Mouse (Mus musculus) heart, embryonic 14.5 days (tissue): ENCODE measurements around the gene Dctn3. TPM values are rescaled to one million over a fixed set of nuclear protein-coding genes. Genes with fewer than 3 reads are reported as not detected.
A peak's percentile ranks its signal among the peaks of the same experiment; 100 is the strongest.
"Not testable (repeated sequence)": the region's sequence is repeated elsewhere in the genome, so short reads cannot be mapped to it uniquely, and the experiment has no call there.

ENCODE experiments used
- ATAC-seq: fragments of 200-750 bp; cut with Nextera tagmentation; 2 replicates; pipeline ENCODE4 v1.8.0; 2017; ENCODE audit warnings: low read depth, moderate TSS enrichment; ENCODE audit not compliant: insufficient number of reproducible peaks, insufficient read depth, low FRiP score
- H3K27ac ChIP-seq, 2 experiments: fragments of 200-500 bp in 1 of 2; fragments of 300-500 bp in 1 of 2; sonication (generic) in 1 of 2; replicated peaks in 1 of 2; 2 replicates each; pipeline ENCODE4 v1.5.1; 2012 to 2014; ENCODE audit warnings: low read depth in 2 of 2, low read length in 2 of 2, control low read depth in 1 of 2, mild to moderate bottlenecking in 1 of 2, mixed read lengths in 1 of 2; ENCODE audit not compliant: control insufficient read depth in 1 of 2, insufficient read depth in 1 of 2
- H3K27me3 ChIP-seq: fragments of 300-500 bp; sonication (generic); 2 replicates; pipeline ENCODE4 v1.6.1; 2014; ENCODE audit warnings: mild to moderate bottlenecking, low read length, control low read depth; ENCODE audit not compliant: control insufficient read depth, insufficient read depth
- H3K36me3 ChIP-seq: fragments of 300-500 bp; sonication (generic); 2 replicates; pipeline ENCODE4 v1.6.1; 2014; ENCODE audit warnings: mild to moderate bottlenecking, control low read depth, low read length, mixed read lengths; ENCODE audit not compliant: control insufficient read depth, insufficient read depth
- H3K4me1 ChIP-seq, 2 experiments: fragments of 200-500 bp in 1 of 2; fragments of 300-500 bp in 1 of 2; sonication (generic) in 1 of 2; 2 replicates each; pipeline ENCODE4 v1.6.1; 2012 to 2014; ENCODE audit warnings: low read length in 2 of 2, control low read depth in 1 of 2, mixed read lengths in 1 of 2; ENCODE audit not compliant: control insufficient read depth in 2 of 2, insufficient read depth in 2 of 2
- H3K4me2 ChIP-seq: fragments of 300-500 bp; sonication (generic); 2 replicates; pipeline ENCODE4 v1.6.1; 2014; ENCODE audit warnings: mild to moderate bottlenecking, low read length
- H3K4me3 ChIP-seq, 2 experiments: fragments of 200-500 bp in 1 of 2; fragments of 300-500 bp in 1 of 2; sonication (generic) in 1 of 2; 2 replicates each; pipeline ENCODE4 v1.5.1; 2012 to 2014; ENCODE audit warnings: low read length in 2 of 2, mild to moderate bottlenecking in 2 of 2, control low read depth in 1 of 2, low read depth in 1 of 2, moderate library complexity in 1 of 2; ENCODE audit not compliant: control insufficient read depth in 1 of 2, insufficient read depth in 1 of 2
- H3K9ac ChIP-seq: fragments of 300-500 bp; sonication (generic); 2 replicates; pipeline ENCODE4 v1.6.1; 2014; ENCODE audit warnings: mild to moderate bottlenecking, low read length
- H3K9me3 ChIP-seq: fragments of 300-500 bp; sonication (generic); 2 replicates; pipeline ENCODE4 v1.6.1; 2016; ENCODE audit warnings: low read length, control low read depth; ENCODE audit not compliant: control insufficient read depth
- WGBS: fragments of 180-500 bp; shearing (Covaris S2); extraction: QIAGEN DNeasy Blood & Tissue Kit; methylation state at CpG from one replicate; pipeline ENCODE4 v1.1.7; 2014; 5-methylcytosine and 5-hydroxymethylcytosine counted together
- polyA plus RNA-seq: library from polyadenylated mRNA; unstranded; fragments of >200 nt; fragmentation: Nextera tagmentation; extraction: Ambion mirVana; gene quantifications from 2 replicates; pipeline ENCODE4 v1.2.1, GENCODE M21; 2014

The Dctn3 gene
- polyA plus RNA-seq, 1 experiment from 2014 or later = 134 TPM

DNA sequence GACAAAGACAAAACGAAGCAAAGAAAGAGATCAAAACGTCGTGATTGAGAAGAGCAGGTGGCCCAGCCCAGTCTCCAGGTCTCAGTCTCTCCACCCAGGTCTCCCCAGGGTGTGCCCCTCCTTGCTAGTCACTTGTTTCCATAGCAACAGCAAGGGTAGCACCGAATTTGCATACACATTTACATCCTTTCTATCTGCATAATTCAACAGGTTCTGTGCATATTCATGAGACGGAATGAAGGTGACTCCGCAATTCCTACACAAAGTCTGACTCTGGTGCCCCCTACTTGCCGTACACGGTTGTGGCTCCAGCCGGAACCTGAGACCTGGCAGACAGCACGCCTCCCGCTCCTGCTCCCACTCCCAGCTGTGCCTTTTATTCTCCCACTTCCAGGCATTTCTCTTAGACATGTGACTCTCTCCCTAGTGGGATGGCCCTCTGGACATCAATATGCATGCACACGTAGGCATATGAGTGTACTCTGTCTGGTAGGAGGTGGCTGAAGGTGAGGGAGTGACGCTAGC lies 15.9 kb downstream of the Dctn3 start:
- WGBS = 3% methylated on average over 13 of the region's 13 CpGs
- peak overlapping the region; percentile 41 for H3K4me2 ChIP-seq
- H3K4me3 ChIP-seq = no peak overlapping the region
- no peaks in the 10 kb centered on the region for H3K9me3 ChIP-seq
- no peak overlapping the region for H3K27ac ChIP-seq
- ATAC-seq = no peak; the same call in 1 of the 2 replicates
- H3K36me3 ChIP-seq = peaks cover 13% of the 10 kb centered on the region
- H3K4me1 ChIP-seq = peaks cover 12 to 22% of the 10 kb centered on the region in 2 experiments
- H3K9ac ChIP-seq = no peak overlapping the region
- H3K27me3 ChIP-seq = peaks cover 11% of the 10 kb centered on the region

DNA sequence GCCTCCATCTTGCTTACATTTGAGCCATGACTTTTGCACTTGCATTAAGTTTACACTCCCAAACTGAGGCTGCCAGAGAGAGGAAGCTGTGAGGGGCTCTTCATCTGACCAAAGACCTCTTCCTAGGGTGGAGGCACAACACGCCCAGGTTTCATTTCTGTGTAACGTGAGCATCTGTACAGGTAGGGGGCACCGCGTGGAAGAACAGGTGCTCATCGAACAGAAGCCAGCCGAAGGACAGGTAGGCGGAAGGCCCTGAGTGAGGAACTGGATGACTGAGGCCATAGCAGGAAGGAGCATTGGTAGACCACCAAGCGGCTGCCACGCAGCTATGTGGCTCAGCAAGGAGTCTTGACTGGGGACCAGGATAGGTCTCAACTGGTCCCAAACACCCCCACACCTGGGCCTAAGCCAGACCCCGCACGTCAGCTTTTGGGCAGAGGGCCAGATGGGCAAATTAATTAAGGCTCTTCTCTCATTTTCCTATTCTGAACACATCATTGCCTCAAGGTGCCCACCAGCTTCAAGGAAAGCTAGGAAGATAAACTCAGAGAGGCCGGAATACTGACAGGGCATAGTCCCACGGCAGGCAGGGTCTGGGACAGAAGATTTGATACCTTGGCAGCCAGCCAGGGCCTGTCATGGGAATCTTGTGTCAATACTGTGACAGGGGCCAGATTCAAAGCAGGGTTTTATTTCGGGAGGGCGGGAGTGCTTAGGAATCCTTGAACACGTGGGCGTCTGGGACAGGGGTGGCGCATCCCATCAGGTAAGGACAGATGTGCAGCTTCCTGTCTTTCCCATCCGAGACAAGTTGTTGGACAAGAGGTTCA lies 16.8 kb downstream of the Dctn3 start:
- Histone ChIP-seq H3K4me2 (peak overlapping the region; percentile 41; the same call in 1 of the 2 replicates), H3K27me3 (peaks cover 11% of the 10 kb centered on the region), H3K9ac (no peak overlapping the region), H3K4me1 (peaks cover 8 to 14% of the 10 kb centered on the region in 2 experiments), H3K27ac (no peak overlapping the region), H3K9me3 (no peaks in the 10 kb centered on the region), H3K36me3 (peaks cover 5% of the 10 kb centered on the region), H3K4me3 (no peak overlapping the region)
- no peak for ATAC-seq
- 47% methylated on average over 19 of the region's 19 CpGs for WGBS

DNA sequence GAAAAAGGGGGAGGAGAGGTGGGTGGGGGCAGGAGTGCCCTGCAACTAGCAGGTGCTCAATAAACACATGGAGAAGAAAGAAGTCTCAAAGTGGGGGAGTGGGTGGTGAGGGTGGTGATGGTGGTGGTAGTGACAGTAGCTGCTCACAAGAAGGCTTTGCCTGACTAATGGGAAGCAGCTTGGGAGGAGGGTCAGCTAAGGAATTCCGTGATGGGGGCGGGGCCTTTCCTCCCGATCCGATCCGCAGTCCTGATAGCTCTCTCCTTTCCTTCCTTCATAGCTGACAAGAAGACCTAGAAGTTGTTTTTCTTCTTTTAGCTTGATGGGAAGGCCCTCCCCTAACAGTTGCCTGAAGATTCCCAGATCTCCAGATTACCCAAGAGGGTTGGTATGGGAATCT lies 18.3 kb downstream of the Dctn3 start:
- peaks cover 8 to 14% of the 10 kb centered on the region in 2 experiments for H3K4me1 ChIP-seq
- no peak overlapping the region for H3K4me2 ChIP-seq
- peaks cover 11% of the 10 kb centered on the region for H3K27me3 ChIP-seq
- H3K27ac ChIP-seq = no peak overlapping the region
- H3K9ac ChIP-seq = no peak overlapping the region
- ATAC-seq = no peak
- WGBS = 0% methylated on average over 5 of the region's 5 CpGs
- no peaks in the 10 kb centered on the region for H3K9me3 ChIP-seq
- H3K4me3 ChIP-seq = no peak overlapping the region
- no peaks in the 10 kb centered on the region for H3K36me3 ChIP-seq

DNA sequence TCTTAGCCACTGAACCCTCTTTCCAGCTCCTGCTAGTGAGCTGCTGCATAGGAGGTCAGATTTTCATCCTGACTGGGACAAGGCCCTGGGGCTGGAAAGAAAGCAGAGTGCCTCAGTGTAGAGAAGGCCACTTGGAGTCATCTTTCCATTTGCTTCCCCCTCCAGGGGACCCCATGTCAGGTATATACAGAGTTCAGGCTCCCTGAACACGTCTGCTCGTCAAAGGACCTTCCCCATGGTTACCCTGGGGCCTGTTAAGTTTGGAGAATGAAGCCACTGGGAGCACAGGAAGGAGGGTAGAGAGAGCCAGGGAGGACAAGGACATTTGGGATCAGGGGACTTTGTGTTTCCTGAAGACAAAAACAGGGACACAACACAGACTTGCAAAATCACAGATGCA lies 20.7 kb downstream of the Dctn3 start:
- not testable (repeated sequence) for ATAC-seq, H3K4me3 ChIP-seq, H3K36me3 ChIP-seq, H3K4me2 ChIP-seq, H3K9ac ChIP-seq, H3K9me3 ChIP-seq, H3K27ac ChIP-seq
- Histone ChIP-seq H3K4me1 (peaks cover 8 to 14% of the 10 kb centered on the region in 2 experiments), H3K27me3 (peaks cover 11% of the 10 kb centered on the region)
- 72% methylated on average over 2 of the region's 2 CpGs for WGBS

DNA sequence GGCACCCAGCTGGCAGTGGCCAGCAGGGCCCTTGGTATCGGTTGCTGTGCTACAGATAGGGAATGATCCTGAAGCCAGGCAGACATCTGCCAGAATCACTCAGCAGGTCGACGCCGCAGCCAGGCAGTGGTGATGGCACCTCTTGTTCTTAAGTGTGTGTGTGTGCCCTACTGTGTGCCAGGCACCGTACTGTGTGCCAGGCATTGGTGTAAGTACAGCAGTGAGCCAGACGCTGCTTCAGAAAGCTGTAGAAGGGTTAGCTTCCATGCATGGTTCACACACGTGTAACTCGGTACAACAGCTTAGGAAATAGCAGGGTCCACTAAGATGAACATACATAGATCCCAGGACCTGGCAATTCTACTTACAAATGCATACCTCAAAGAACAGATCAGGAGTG lies 22.7 kb downstream of the Dctn3 start:
- not testable (repeated sequence) for ATAC-seq, H3K9me3 ChIP-seq, H3K4me3 ChIP-seq, H3K4me2 ChIP-seq, H3K36me3 ChIP-seq, H3K27ac ChIP-seq, H3K9ac ChIP-seq, H3K27me3 ChIP-seq, H3K4me1 ChIP-seq
- WGBS = 87% methylated on average over 2 of the region's 8 CpGs

DNA sequence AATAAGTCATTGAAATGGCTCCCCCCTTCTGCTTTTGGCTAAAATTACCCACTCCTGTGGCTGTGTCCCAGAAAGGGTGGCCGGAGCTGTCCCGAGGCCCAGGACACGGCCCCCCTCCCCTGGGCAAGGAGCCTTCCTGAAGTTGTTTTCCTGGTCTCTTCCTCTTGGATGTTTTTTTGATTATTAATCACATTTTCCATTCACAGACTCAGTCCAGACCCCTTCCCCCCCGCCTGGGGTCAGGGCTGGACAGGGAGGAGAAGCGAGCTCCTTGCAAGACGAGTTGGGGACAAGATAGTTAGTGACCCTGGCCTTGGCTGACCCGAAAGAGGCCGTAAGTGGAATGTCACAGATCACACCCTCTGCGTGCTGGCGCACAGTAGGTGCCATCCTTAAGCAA lies 23.2 kb downstream of the Dctn3 start, which contains the start of gene Il11ra1:
TSS of gene Il11ra1 (plus strand) at position 207 of the 400 bp plus-strand sequence.
- WGBS = 71% methylated on average over 9 of the region's 10 CpGs
- not testable (repeated sequence) for H3K4me2 ChIP-seq, ATAC-seq, H3K9ac ChIP-seq, H3K4me1 ChIP-seq, H3K27me3 ChIP-seq, H3K4me3 ChIP-seq, H3K36me3 ChIP-seq, H3K27ac ChIP-seq, H3K9me3 ChIP-seq

DNA sequence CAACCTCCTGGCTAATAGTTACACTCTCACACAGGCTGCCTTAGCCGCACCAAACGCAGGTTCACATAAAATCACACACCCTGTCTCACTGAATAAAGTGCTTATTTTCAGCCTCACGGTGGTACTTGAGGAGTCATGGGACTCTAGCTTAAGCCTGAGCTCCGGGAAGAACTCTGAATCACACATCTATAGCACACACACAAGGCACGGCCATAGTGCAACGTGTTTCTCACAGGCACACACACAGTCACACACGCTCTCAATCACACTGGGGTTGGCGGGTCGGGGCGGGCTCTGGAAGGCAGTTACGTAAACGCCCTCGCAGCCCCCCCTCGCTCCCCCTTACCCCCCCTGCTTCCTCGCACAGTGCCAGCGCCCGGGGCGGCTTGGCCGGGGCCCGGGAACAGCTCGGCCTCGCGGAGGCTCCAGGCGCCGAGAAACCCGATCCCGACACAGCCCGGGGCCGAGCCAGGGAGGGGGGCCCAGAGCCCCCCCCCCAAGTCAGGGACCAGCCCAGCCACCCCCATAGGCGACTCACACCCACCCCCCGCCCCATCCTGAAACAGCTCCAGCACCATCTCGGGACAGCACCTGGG lies 24.5 kb downstream of the Dctn3 start:
- not testable (repeated sequence) for H3K27ac ChIP-seq, ATAC-seq, H3K4me3 ChIP-seq, H3K36me3 ChIP-seq, H3K9me3 ChIP-seq, H3K4me1 ChIP-seq, H3K27me3 ChIP-seq, H3K9ac ChIP-seq
- H3K4me2 ChIP-seq = peak overlapping the region; percentile 23; the same call in 1 of the 2 replicates
- 6% methylated on average over 18 of the region's 32 CpGs for WGBS
